Mouse (Mus musculus) embryo, embryonic 11.5 days (tissue): Measurements from ENCODE around the gene Upf2.
"Not testable (repeated sequence)": the region's sequence is repeated elsewhere in the genome, so short reads cannot be mapped to it uniquely, and the experiment has no call there.

Experiments used
- DNase-seq: peaks from one replicate; pipeline ENCODE4 v3.0.0-alpha.2; 2012; ENCODE audit warnings: low read depth, low spot score

Gene Upf2

GRCm38 (mm10) chr2:6071598-6072440 is 120.5 kb downstream of the Upf2 start:
- no peak for DNase-seq

GRCm38 (mm10) chr2:6072685-6073260 is 121.5 kb downstream of the Upf2 start:
- no peak for DNase-seq

GRCm38 (mm10) chr2:6074891-6075529 is 123.7 kb downstream of the Upf2 start:
- DNase-seq = peak; percentile 75

GRCm38 (mm10) chr2:6075530-6075896 is 124.2 kb downstream of the Upf2 start:
- DNase-seq = no peak

- DNase-seq = no peak
Observed at GRCm38 (mm10) chr2:6080037-6080436, 128.8 kb downstream of the Upf2 start.

GRCm38 (mm10) chr2:6081108-6081507 is 129.8 kb downstream of the Upf2 start:
- no peak for DNase-seq

- no peak for DNase-seq
Observed at GRCm38 (mm10) chr2:6082615-6083014, 131.3 kb downstream of the Upf2 start.

GRCm38 (mm10) chr2:6083696-6084095 is 132.4 kb downstream of the Upf2 start:
- DNase-seq = no peak

- no peak for DNase-seq
Observed at GRCm38 (mm10) chr2:6085622-6086530, 134.6 kb downstream of the Upf2 start.

GRCm38 (mm10) chr2:6087151-6087550 is 135.9 kb downstream of the Upf2 start:
- no peak for DNase-seq

- not testable (repeated sequence) for DNase-seq
Observed at GRCm38 (mm10) chr2:6089941-6090340, 138.7 kb downstream of the Upf2 start.

GRCm38 (mm10) chr2:6097113-6097716 is 145.9 kb downstream of the Upf2 start:
- DNase-seq = no peak

- no peak for DNase-seq
Observed at GRCm38 (mm10) chr2:6098924-6099323, 147.7 kb downstream of the Upf2 start.

GRCm38 (mm10) chr2:6099443-6099842 is 148.2 kb downstream of the Upf2 start:
- no peak for DNase-seq

GRCm38 (mm10) chr2:6100027-6100749 is 148.9 kb downstream of the Upf2 start:
- DNase-seq = no peak

GRCm38 (mm10) chr2:6100755-6101154 is 149.5 kb downstream of the Upf2 start:
- no peak for DNase-seq

GRCm38 (mm10) chr2:6105437-6105836 is 154.2 kb downstream of the Upf2 start:
- no peak for DNase-seq
